Mouse (Mus musculus): ENCODE measurements around the gene Bub1. TPM values are rescaled to one million over a fixed set of nuclear protein-coding genes. Genes with fewer than 3 reads are reported as not detected.
A peak's percentile ranks its signal among the peaks of the same experiment; 100 is the strongest.

Gene Bub1
- 12.5 and 13.9 TPM in 2 replicates for polyA plus RNA-seq (2012; rRNA removed)

GRCm38 (mm10) chr2:127831401-127832102 is at the start of gene Bub1:
Gene Bub1 (minus strand): TSS chr2:127831865.
- no peaks in the 10 kb centered on the region for H3K4me1 ChIP-seq (ENCODE audit: control insufficient read depth, insufficient read depth, low read length)
- H3K36me3 ChIP-seq (ENCODE audit: control insufficient read depth, insufficient read depth, low read length): 0 out of 2 replicates have a peak, but pooled peaks cover 1% of the 10 kb centered on the region
- peak within 1 kb of the TSS; percentile 75 for H3K27ac ChIP-seq (ENCODE audit: control insufficient read depth, insufficient read depth, low read depth, low read length)
- H3K4me3 ChIP-seq (ENCODE audit: control insufficient read depth, low read depth, low read length): peak within 1 kb of the TSS; percentile 99
- peak; percentile 67 for TF ChIP-seq POLR2A (IDR thresholded peaks at IDR 0.05; ENCODE audit: control insufficient read depth, low read depth, low read length)
- TF ChIP-seq CTCF (IDR thresholded peaks at IDR 0.05; ENCODE audit: control insufficient read depth, insufficient read depth, insufficient replicate concordance, low read depth, low read length): no peak
- no peaks in the 10 kb centered on the region for H3K27me3 ChIP-seq (ENCODE audit: control insufficient read depth, insufficient read depth, low read length)

GRCm38 (mm10) chr2:127881063-127881462 is 49.4 kb upstream of the Bub1 start:
- Histone ChIP-seq H3K4me1 (ENCODE audit: control insufficient read depth, insufficient read depth, low read length) (no peaks in the 10 kb centered on the region), H3K27ac (ENCODE audit: control insufficient read depth, insufficient read depth, low read depth, low read length) (no peak overlapping the region), H3K4me3 (ENCODE audit: control insufficient read depth, low read depth, low read length) (no peak overlapping the region), H3K36me3 (ENCODE audit: control insufficient read depth, insufficient read depth, low read length) (no peaks in the 10 kb centered on the region), H3K27me3 (ENCODE audit: control insufficient read depth, insufficient read depth, low read length) (no peaks in the 10 kb centered on the region)
- no peak for TF ChIP-seq CTCF (IDR thresholded peaks at IDR 0.05; ENCODE audit: control insufficient read depth, insufficient read depth, insufficient replicate concordance, low read depth, low read length)
- TF ChIP-seq POLR2A (IDR thresholded peaks at IDR 0.05; ENCODE audit: control insufficient read depth, low read depth, low read length): no peak

- no peak overlapping the region for H3K27ac ChIP-seq (ENCODE audit: control insufficient read depth, insufficient read depth, low read depth, low read length)
- H3K4me1 ChIP-seq (ENCODE audit: control insufficient read depth, insufficient read depth, low read length): no peaks in the 10 kb centered on the region
Measured at GRCm38 (mm10) chr2:127864381-127864780, 32.7 kb upstream of the Bub1 start.

GRCm38 (mm10) chr2:127854332-127854991 is 22.8 kb upstream of the Bub1 start:
- H3K4me1 ChIP-seq (ENCODE audit: control insufficient read depth, insufficient read depth, low read length): no peaks in the 10 kb centered on the region
- H3K36me3 ChIP-seq (ENCODE audit: control insufficient read depth, insufficient read depth, low read length): no peaks in the 10 kb centered on the region
- no peak for TF ChIP-seq POLR2A (IDR thresholded peaks at IDR 0.05; ENCODE audit: control insufficient read depth, low read depth, low read length)
- TF ChIP-seq CTCF (IDR thresholded peaks at IDR 0.05; ENCODE audit: control insufficient read depth, insufficient read depth, insufficient replicate concordance, low read depth, low read length): no peak
- no peaks in the 10 kb centered on the region for H3K27me3 ChIP-seq (ENCODE audit: control insufficient read depth, insufficient read depth, low read length)
- H3K4me3 ChIP-seq (ENCODE audit: control insufficient read depth, low read depth, low read length): no peak overlapping the region
- H3K27ac ChIP-seq (ENCODE audit: control insufficient read depth, insufficient read depth, low read depth, low read length): no peak overlapping the region

More at GRCm38 (mm10) chr2:127864381-127864780, 32.7 kb upstream of the Bub1 start:
- no peaks in the 10 kb centered on the region for H3K27me3 ChIP-seq (ENCODE audit: control insufficient read depth, insufficient read depth, low read length)
- H3K4me3 ChIP-seq (ENCODE audit: control insufficient read depth, low read depth, low read length): no peak overlapping the region
- H3K36me3 ChIP-seq (ENCODE audit: control insufficient read depth, insufficient read depth, low read length): no peaks in the 10 kb centered on the region
- TF ChIP-seq POLR2A (IDR thresholded peaks at IDR 0.05; ENCODE audit: control insufficient read depth, low read depth, low read length): no peak
- TF ChIP-seq CTCF (IDR thresholded peaks at IDR 0.05; ENCODE audit: control insufficient read depth, insufficient read depth, insufficient replicate concordance, low read depth, low read length): no peak

- H3K27me3 ChIP-seq (ENCODE audit: control insufficient read depth, insufficient read depth, low read length): no peaks in the 10 kb centered on the region
- TF ChIP-seq POLR2A (IDR thresholded peaks at IDR 0.05; ENCODE audit: control insufficient read depth, low read depth, low read length): no peak
- no peak for TF ChIP-seq CTCF (IDR thresholded peaks at IDR 0.05; ENCODE audit: control insufficient read depth, insufficient read depth, insufficient replicate concordance, low read depth, low read length)
- H3K36me3 ChIP-seq (ENCODE audit: control insufficient read depth, insufficient read depth, low read length): no peaks in the 10 kb centered on the region
- H3K4me3 ChIP-seq (ENCODE audit: control insufficient read depth, low read depth, low read length): no peak overlapping the region
- H3K27ac ChIP-seq (ENCODE audit: control insufficient read depth, insufficient read depth, low read depth, low read length): no peak overlapping the region
- no peaks in the 10 kb centered on the region for H3K4me1 ChIP-seq (ENCODE audit: control insufficient read depth, insufficient read depth, low read length)
Measured at GRCm38 (mm10) chr2:127850371-127850770, 18.7 kb upstream of the Bub1 start.

- no peak for TF ChIP-seq POLR2A (IDR thresholded peaks at IDR 0.05; ENCODE audit: control insufficient read depth, low read depth, low read length)
- TF ChIP-seq CTCF (IDR thresholded peaks at IDR 0.05; ENCODE audit: control insufficient read depth, insufficient read depth, insufficient replicate concordance, low read depth, low read length): no peak
- H3K27me3 ChIP-seq (ENCODE audit: control insufficient read depth, insufficient read depth, low read length): no peaks in the 10 kb centered on the region
- H3K27ac ChIP-seq (ENCODE audit: control insufficient read depth, insufficient read depth, low read depth, low read length): no peak overlapping the region
- no peaks in the 10 kb centered on the region for H3K36me3 ChIP-seq (ENCODE audit: control insufficient read depth, insufficient read depth, low read length)
- no peak overlapping the region for H3K4me3 ChIP-seq (ENCODE audit: control insufficient read depth, low read depth, low read length)
- no peaks in the 10 kb centered on the region for H3K4me1 ChIP-seq (ENCODE audit: control insufficient read depth, insufficient read depth, low read length)
Measured at GRCm38 (mm10) chr2:127846571-127846970, 14.9 kb upstream of the Bub1 start.

- no peaks in the 10 kb centered on the region for H3K36me3 ChIP-seq (ENCODE audit: control insufficient read depth, insufficient read depth, low read length)
- no peak for TF ChIP-seq POLR2A (IDR thresholded peaks at IDR 0.05; ENCODE audit: control insufficient read depth, low read depth, low read length)
- TF ChIP-seq CTCF (IDR thresholded peaks at IDR 0.05; ENCODE audit: control insufficient read depth, insufficient read depth, insufficient replicate concordance, low read depth, low read length): no peak
- no peaks in the 10 kb centered on the region for H3K27me3 ChIP-seq (ENCODE audit: control insufficient read depth, insufficient read depth, low read length)
- no peak overlapping the region for H3K4me3 ChIP-seq (ENCODE audit: control insufficient read depth, low read depth, low read length)
- H3K4me1 ChIP-seq (ENCODE audit: control insufficient read depth, insufficient read depth, low read length): no peaks in the 10 kb centered on the region
- H3K27ac ChIP-seq (ENCODE audit: control insufficient read depth, insufficient read depth, low read depth, low read length): no peak overlapping the region
Measured at GRCm38 (mm10) chr2:127846008-127846407, 14.3 kb upstream of the Bub1 start.

Data from testis, adult 2 months (tissue).